13 mouse cellular contexts compared by ENCODE assay signal in genomic region chr2:32176848-32177247, GRCm38 (mm10). TPM values are rescaled to one million over a fixed set of nuclear protein-coding genes. Genes with fewer than 3 reads are reported as not detected.
A peak's percentile ranks its signal among the peaks of the same experiment; 100 is the strongest.
DNase-seq lines count a peak whose midpoint lies in the region; ATAC-seq and TF ChIP-seq lines count a peak whose summit lies in the region.
"Had no signal": no experiment of that assay in that cellular context is flagged by ENCODE, and none has a peak within 500 bp of the region (broad histone marks: within the 10 kb centered on the region; RNA-seq: fewer than 3 reads in every experiment).

No protein-coding gene starts in this region.

- H3K4me1 ChIP-seq in neural tube, embryonic 12.5 days: peaks cover 62% of the 10 kb centered on the region
- H3K4me1 ChIP-seq in olfactory bulb, adult 2 months (ENCODE audit: control insufficient read depth, insufficient read depth, low read length): peaks cover 72% of the 10 kb centered on the region

- DNase-seq in gastrocnemius, adult 2 months: no peak
- no peak for DNase-seq in gastrocnemius, postnatal 4 days (ENCODE audit: low spot score in 2 of 2)
- peak; percentile 54 for DNase-seq in kidney, postnatal 10 days
- DNase-seq in kidney, adult 11 months: no peak
- no peak for DNase-seq in neural tube, embryonic 10.5 days (ENCODE audit: extremely low spot score, low spot score)
- DNase-seq in thymus, postnatal 4 days: no peak
- DNase-seq: forebrain, postnatal 0 days; gastrocnemius, postnatal 25 days; lung, embryonic 14.5 days; thymus, postnatal 36 days had no signal

- intact Hi-C loops in gastrocnemius, adult 2 months (cut with DNase I): no loop called here

- no peak overlapping the region for H3K4me2 ChIP-seq in neural tube, embryonic 12.5 days (replicated peaks)
- H3K4me2 ChIP-seq: limb, embryonic 12.5 days; lung, embryonic 14.5 days had no signal

- no peak overlapping the region for H3K4me3 ChIP-seq in gastrocnemius, adult 2 months
- H3K4me3 ChIP-seq in neural tube, embryonic 12.5 days: no peak overlapping the region
- no peak overlapping the region for H3K4me3 ChIP-seq in olfactory bulb, adult 2 months (ENCODE audit: insufficient read depth, low read depth, low read length)
- H3K4me3 ChIP-seq: limb, embryonic 12.5 days had no signal

- H3K9ac ChIP-seq in neural tube, embryonic 12.5 days: 0 out of 2 replicates have a peak overlapping the region, but pooled peaks have one; percentile 6
- H3K9ac ChIP-seq: forebrain, postnatal 0 days; limb, embryonic 12.5 days; lung, embryonic 14.5 days had no signal

- no peaks in the 10 kb centered on the region for H3K36me3 ChIP-seq in neural tube, embryonic 12.5 days
- H3K36me3 ChIP-seq: limb, embryonic 12.5 days had no signal

- no peak for ATAC-seq in neural tube, embryonic 12.5 days (ENCODE audit: low FRiP score, low read depth)
- ATAC-seq: forebrain, postnatal 0 days had no signal

- H3K27me3 ChIP-seq in neural tube, embryonic 12.5 days (replicated peaks): no peaks in the 10 kb centered on the region
- H3K27me3 ChIP-seq: limb, embryonic 12.5 days had no signal

- WGBS in neural tube, embryonic 12.5 days: 37% methylated on average over 3 of the region's 3 CpGs
- WGBS in olfactory bulb, adult 2 months: 30% methylated on average over 3 of the region's 3 CpGs

- peak overlapping the region; percentile 54 for H3K27ac ChIP-seq in gastrocnemius, adult 2 months
- H3K27ac ChIP-seq in neural tube, embryonic 12.5 days: no peak overlapping the region
- 0 out of 2 replicates have a peak overlapping the region, but pooled peaks have one; percentile 21 for H3K27ac ChIP-seq in olfactory bulb, adult 2 months (ENCODE audit: insufficient read depth, low read depth, low read length)
- H3K27ac ChIP-seq: limb, embryonic 12.5 days had no signal

- TF ChIP-seq POLR2A in olfactory bulb, adult 2 months (IDR thresholded peaks at IDR 0.05; ENCODE audit: insufficient read depth, low read depth, low read length): no peak

- H3K9me3 ChIP-seq in neural tube, embryonic 12.5 days: no peaks in the 10 kb centered on the region
- H3K9me3 ChIP-seq: limb, embryonic 12.5 days had no signal

- TF ChIP-seq CTCF in gastrocnemius, adult 2 months (IDR thresholded peaks at IDR 0.05): no peak
- TF ChIP-seq CTCF in olfactory bulb, adult 2 months (IDR thresholded peaks at IDR 0.05; ENCODE audit: insufficient read depth, low read depth, low read length): no peak

RNA-seq across cellular contexts. Expression of gene Prrc2b, which starts 26.0 kb away (rescaled TPM):
- total RNA-seq in gastrocnemius, adult 2 months (2021): 10 to 100 TPM; 76.4 to 86.9 TPM
- total RNA-seq in gastrocnemius, postnatal 4 days (2021): 100 to 1,000 TPM; 142 to 154 TPM
- polyA plus RNA-seq in neural tube, embryonic 12.5 days (2016; fragmentation: Nextera tagmentation; extraction: Ambion mirVana): 89.7 and 106 TPM in 2 replicates
- polyA plus RNA-seq in olfactory bulb, adult 2 months (2012; ENCODE audit: insufficient read depth, insufficient read length, low replicate concordance, missing spikeins): 70.7 and 86.2 TPM in 2 replicates

RNA-seq across cellular contexts. Expression of gene Pomt1, which starts 59.5 kb away (rescaled TPM):
- total RNA-seq in gastrocnemius, adult 2 months (2021): 10 to 100 TPM; 11.5 TPM
- 10 to 100 TPM; 15.8 to 17.5 TPM for total RNA-seq in gastrocnemius, postnatal 4 days (2021)
- 23.2 and 23.5 TPM in 2 replicates for polyA plus RNA-seq in neural tube, embryonic 12.5 days (2016; fragmentation: Nextera tagmentation; extraction: Ambion mirVana)
- polyA plus RNA-seq in olfactory bulb, adult 2 months (2012; ENCODE audit: insufficient read depth, insufficient read length, low replicate concordance, missing spikeins): not detected in 2 replicates
